Mouse (Mus musculus) intestine, embryonic 16.5 days (tissue): Measurements from ENCODE around the gene Gosr2. TPM values are rescaled to one million over a fixed set of nuclear protein-coding genes. Genes with fewer than 3 reads are reported as not detected.
"Not testable (repeated sequence)": the region's sequence is repeated elsewhere in the genome, so short reads cannot be mapped to it uniquely, and the experiment has no call there.

ENCODE experiments used
- ATAC-seq: fragments of 200-750 bp; cut with Nextera tagmentation; 2 replicates; pipeline ENCODE4 v1.8.0; 2017; ENCODE audit warnings: moderate TSS enrichment, moderate library complexity
- H3K27ac ChIP-seq: fragments of 300-500 bp; sonication (generic); 2 replicates; pipeline ENCODE4 v1.5.1; 2014; ENCODE audit warnings: mild to moderate bottlenecking, low read length
- H3K27me3 ChIP-seq: fragments of 300-500 bp; sonication (generic); replicated peaks from 2 replicates; pipeline ENCODE4 v1.6.1; 2014; ENCODE audit warnings: low read length, control low read depth, mixed read lengths; ENCODE audit not compliant: control insufficient read depth, insufficient read depth
- H3K36me3 ChIP-seq: fragments of 300-500 bp; sonication (generic); 2 replicates; pipeline ENCODE4 v1.6.1; 2014; ENCODE audit warnings: low read length, control low read depth; ENCODE audit not compliant: control insufficient read depth, insufficient read depth
- H3K4me1 ChIP-seq: fragments of 300-500 bp; sonication (generic); 2 replicates; pipeline ENCODE4 v1.6.1; 2014; ENCODE audit warnings: low read length, control low read depth, mixed read lengths; ENCODE audit not compliant: control insufficient read depth, insufficient read depth
- H3K4me2 ChIP-seq: fragments of 300-500 bp; sonication (generic); 2 replicates; pipeline ENCODE4 v1.6.1; 2014; ENCODE audit warnings: low read depth, low read length, control low read depth
- H3K4me3 ChIP-seq: fragments of 300-500 bp; sonication (generic); 2 replicates; pipeline ENCODE4 v1.5.1; 2014; ENCODE audit warnings: mild to moderate bottlenecking, low read length
- H3K9ac ChIP-seq: fragments of 300-500 bp; sonication (generic); 2 replicates; pipeline ENCODE4 v1.6.1; 2014; ENCODE audit warnings: low read depth, low read length
- H3K9me3 ChIP-seq: fragments of 300-500 bp; sonication (generic); 2 replicates; pipeline ENCODE4 v1.6.1; 2016; ENCODE audit warnings: low read length, control low read depth; ENCODE audit not compliant: control insufficient read depth
- WGBS: fragments of 180-500 bp; shearing (Covaris S2); extraction: QIAGEN DNeasy Blood & Tissue Kit; methylation state at CpG from one replicate; pipeline ENCODE4 v1.1.7; 2014; 5-methylcytosine and 5-hydroxymethylcytosine counted together
- polyA plus RNA-seq: library from polyadenylated mRNA; unstranded; fragments of >200 nt; fragmentation: Nextera tagmentation; extraction: Ambion mirVana; gene quantifications from 2 replicates; pipeline ENCODE4 v1.2.1, GENCODE M21; 2015

Gosr2 gene
- polyA plus RNA-seq, 1 experiment from 2014 or later = 73.3 TPM

GRCm38 (mm10) chr11:103696851-103697564, 690 bp downstream of the Gosr2 start:
- WGBS = under 1% methylated on average over 18 of the region's 18 CpGs
- Histone ChIP-seq H3K9me3 (no peaks in the 10 kb centered on the region), H3K27me3 (no peaks in the 10 kb centered on the region), H3K27ac (peak overlapping the region; percentile 98), H3K36me3 (no peaks in the 10 kb centered on the region), H3K4me3 (peak overlapping the region; percentile 97), H3K9ac (peak overlapping the region; percentile 94), H3K4me1 (peaks cover 8% of the 10 kb centered on the region; the same call in 1 of the 2 replicates), H3K4me2 (peak overlapping the region; percentile 64)
- ATAC-seq = peak; percentile 67; the same call in 1 of the 2 replicates

GRCm38 (mm10) chr11:103693241-103693640, 4.5 kb downstream of the Gosr2 start:
- H3K4me2 ChIP-seq = no peak overlapping the region
- H3K27me3 ChIP-seq = no peaks in the 10 kb centered on the region
- no peak for ATAC-seq
- no peak overlapping the region for H3K9ac ChIP-seq
- no peaks in the 10 kb centered on the region for H3K9me3 ChIP-seq
- no peaks in the 10 kb centered on the region for H3K36me3 ChIP-seq
- no peak overlapping the region for H3K4me3 ChIP-seq
- 65% methylated on average over 1 of the region's 1 CpGs for WGBS
- peaks cover 11% of the 10 kb centered on the region; the same call in 1 of the 2 replicates for H3K4me1 ChIP-seq
- H3K27ac ChIP-seq = no peak overlapping the region

GRCm38 (mm10) chr11:103691036-103691435, 6.7 kb downstream of the Gosr2 start:
- Histone ChIP-seq H3K27ac (no peak overlapping the region), H3K4me3 (no peak overlapping the region), H3K4me1 (peaks cover 7% of the 10 kb centered on the region; the same call in 1 of the 2 replicates), H3K9ac (no peak overlapping the region), H3K4me2 (no peak overlapping the region), H3K9me3 (no peaks in the 10 kb centered on the region), H3K36me3 (peaks cover 4% of the 10 kb centered on the region; the same call in 1 of the 2 replicates), H3K27me3 (no peaks in the 10 kb centered on the region)
- WGBS = 74% methylated on average over 1 of the region's 1 CpGs
- 0 out of 2 replicates have a peak, but pooled peaks have one; percentile 40 for ATAC-seq

GRCm38 (mm10) chr11:103688980-103689378, 8.7 kb downstream of the Gosr2 start:
- H3K27ac ChIP-seq = no peak overlapping the region
- peaks cover 6% of the 10 kb centered on the region; the same call in 1 of the 2 replicates for H3K36me3 ChIP-seq
- no peak overlapping the region for H3K4me3 ChIP-seq
- no peak overlapping the region for H3K4me2 ChIP-seq
- H3K27me3 ChIP-seq = no peaks in the 10 kb centered on the region
- H3K9me3 ChIP-seq = no peaks in the 10 kb centered on the region
- 34% methylated on average over 3 of the region's 3 CpGs for WGBS
- ATAC-seq = no peak
- H3K4me1 ChIP-seq = peaks cover 7% of the 10 kb centered on the region; the same call in 1 of the 2 replicates
- H3K9ac ChIP-seq = no peak overlapping the region

- no peak overlapping the region for H3K27ac ChIP-seq
- 61% methylated on average over 6 of the region's 6 CpGs for WGBS
- H3K9me3 ChIP-seq = no peaks in the 10 kb centered on the region
- H3K36me3 ChIP-seq = peaks cover 6% of the 10 kb centered on the region; the same call in 1 of the 2 replicates
- ATAC-seq = no peak
- H3K4me2 ChIP-seq = no peak overlapping the region
- H3K4me3 ChIP-seq = no peak overlapping the region
- no peaks in the 10 kb centered on the region for H3K27me3 ChIP-seq
- peaks cover 7% of the 10 kb centered on the region; the same call in 1 of the 2 replicates for H3K4me1 ChIP-seq
- H3K9ac ChIP-seq = no peak overlapping the region
Measured at GRCm38 (mm10) chr11:103688271-103688979, 9.3 kb downstream of the Gosr2 start.

GRCm38 (mm10) chr11:103686706-103687105, 11.0 kb downstream of the Gosr2 start:
- H3K27ac ChIP-seq = no peak overlapping the region

GRCm38 (mm10) chr11:103685261-103685736, 12.4 kb downstream of the Gosr2 start:
- Histone ChIP-seq H3K4me1 (peaks cover 7% of the 10 kb centered on the region; the same call in 1 of the 2 replicates), H3K36me3 (peaks cover 9% of the 10 kb centered on the region; the same call in 1 of the 2 replicates), H3K27ac (no peak overlapping the region), H3K9ac (no peak overlapping the region), H3K27me3 (no peaks in the 10 kb centered on the region), H3K4me3 (no peak overlapping the region), H3K4me2 (no peak overlapping the region), H3K9me3 (no peaks in the 10 kb centered on the region)
- 82% methylated on average over 7 of the region's 7 CpGs for WGBS
- no peak for ATAC-seq

More at GRCm38 (mm10) chr11:103686706-103687105, 11.0 kb downstream of the Gosr2 start:
- no peaks in the 10 kb centered on the region for H3K9me3 ChIP-seq
- H3K4me1 ChIP-seq = peaks cover 10% of the 10 kb centered on the region; the same call in 1 of the 2 replicates
- no peaks in the 10 kb centered on the region for H3K27me3 ChIP-seq
- no peak overlapping the region for H3K9ac ChIP-seq
- no peak overlapping the region for H3K4me2 ChIP-seq
- WGBS = 88% methylated on average over 6 of the region's 6 CpGs
- H3K36me3 ChIP-seq = peaks cover 9% of the 10 kb centered on the region; the same call in 1 of the 2 replicates
- ATAC-seq = no peak
- no peak overlapping the region for H3K4me3 ChIP-seq

GRCm38 (mm10) chr11:103683667-103684334, 13.9 kb downstream of the Gosr2 start:
- Histone ChIP-seq H3K9ac (no peak overlapping the region), H3K4me1 (0 out of 2 replicates have a peak, but pooled peaks cover 3% of the 10 kb centered on the region), H3K9me3 (no peaks in the 10 kb centered on the region), H3K4me3 (no peak overlapping the region), H3K36me3 (peaks cover 12% of the 10 kb centered on the region; the same call in 1 of the 2 replicates), H3K27me3 (no peaks in the 10 kb centered on the region), H3K27ac (no peak overlapping the region), H3K4me2 (no peak overlapping the region)
- ATAC-seq = peak; percentile 86
- 68% methylated on average over 11 of the region's 11 CpGs for WGBS

- ATAC-seq = not testable (repeated sequence)
- WGBS = 31% methylated on average over 2 of the region's 2 CpGs
Measured at GRCm38 (mm10) chr11:103677042-103677441, 20.7 kb downstream of the Gosr2 start.

More at GRCm38 (mm10) chr11:103677042-103677441, 20.7 kb downstream of the Gosr2 start:
- H3K27ac ChIP-seq, H3K4me3 ChIP-seq, H3K4me2 ChIP-seq, H3K9ac ChIP-seq, H3K9me3 ChIP-seq, H3K36me3 ChIP-seq, H3K4me1 ChIP-seq, H3K27me3 ChIP-seq: not testable (repeated sequence)
